Mouse (Mus musculus) mouse embryonic stem cell (cell line): ENCODE data around the gene Rbm24.

Experiments
- in situ Hi-C, 2 experiments: fragments of 300-500 bp; cut with MboI; formaldehyde crosslinking; loops; 1 replicate in 1 of 2; 3 replicates in 1 of 2; pipeline ENCODE4 v1.14.3; 2019 to 2020; ENCODE audit warnings: low sequenced_read_pairs in 2 of 2, low pct_unique_long_range_greater_than_20kb in 1 of 2, mixed read lengths in 1 of 2; ENCODE audit not compliant: unreplicated experiment in 1 of 2

Rbm24 gene

GRCm38 (mm10) chr13:46418141-46418601 is at the start of gene Rbm24:
Gene Rbm24 (plus strand): TSS chr13:46418434.
- in situ Hi-C loops = no loop called here

- in situ Hi-C loops = no loop called here
These were observed 45.4 kb upstream of the Rbm24 start for GRCm38 (mm10) chr13:46372884-46373283.

- in situ Hi-C loops = no loop called here
These were observed 42.9 kb upstream of the Rbm24 start for GRCm38 (mm10) chr13:46375371-46375770.

GRCm38 (mm10) chr13:46387396-46387795 is 30.8 kb upstream of the Rbm24 start:
- in situ Hi-C loops = no loop called here

- in situ Hi-C loops = no loop called here
These were observed 26.6 kb upstream of the Rbm24 start for GRCm38 (mm10) chr13:46391654-46392053.

DNA sequence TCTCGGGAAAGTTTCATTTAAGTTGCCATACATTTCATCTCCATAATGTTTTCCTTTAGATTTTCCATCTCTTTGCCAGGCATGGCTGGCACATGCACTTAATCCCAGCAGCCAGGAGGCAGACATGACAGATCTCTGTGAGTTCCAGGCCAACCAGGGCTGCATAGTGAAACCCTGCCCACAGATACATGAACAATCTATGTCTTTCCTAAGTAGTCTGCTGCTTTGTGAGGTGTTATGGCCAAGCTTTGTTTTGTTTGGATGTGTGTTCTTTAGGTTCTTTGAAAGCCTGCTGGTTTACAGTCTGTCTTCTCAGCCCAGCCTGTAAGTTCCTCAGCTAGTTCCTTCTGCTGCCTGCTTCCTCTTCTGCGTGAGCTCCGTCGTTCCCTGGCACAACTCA is 25.3 kb upstream of the Rbm24 start:
- in situ Hi-C loops = no loop called here

DNA sequence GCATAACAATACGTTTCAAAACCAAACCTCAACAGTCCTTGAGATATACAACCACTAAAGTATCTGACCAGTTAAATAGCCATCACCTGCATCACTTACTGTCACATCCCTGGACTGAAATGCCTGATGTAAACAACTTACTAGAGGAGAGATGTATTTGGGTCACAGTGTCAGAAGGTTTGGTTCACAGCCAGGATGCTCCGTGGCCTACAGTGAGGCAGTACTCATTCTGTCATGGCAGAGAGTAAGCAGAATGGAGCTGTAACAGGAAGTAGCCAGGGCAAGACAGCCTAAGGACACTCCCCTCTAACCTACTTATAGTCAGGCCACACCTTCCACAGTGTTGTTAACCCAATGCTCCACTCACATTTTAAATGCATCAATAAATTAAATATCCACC is 24.3 kb upstream of the Rbm24 start:
- in situ Hi-C loops = no loop called here

DNA sequence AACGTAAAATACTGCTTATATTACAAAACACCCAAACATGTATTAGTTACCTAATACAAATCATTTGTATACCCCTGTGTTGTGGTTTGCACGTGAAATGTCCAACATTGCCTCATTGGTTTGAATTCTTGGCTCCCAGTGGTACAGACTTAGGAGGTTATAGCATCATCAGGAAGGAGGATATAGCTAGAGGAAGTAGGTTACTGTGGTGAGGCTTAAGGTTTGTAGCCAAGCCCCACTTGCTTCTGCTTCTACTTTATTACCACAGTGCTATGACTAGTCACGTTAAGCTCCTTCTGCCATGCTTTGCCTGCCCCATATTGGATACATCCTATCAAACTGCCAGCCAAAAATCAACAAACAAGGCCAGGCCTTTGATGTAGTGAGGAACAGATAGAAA is 21.0 kb upstream of the Rbm24 start:
- in situ Hi-C loops = no loop called here

DNA sequence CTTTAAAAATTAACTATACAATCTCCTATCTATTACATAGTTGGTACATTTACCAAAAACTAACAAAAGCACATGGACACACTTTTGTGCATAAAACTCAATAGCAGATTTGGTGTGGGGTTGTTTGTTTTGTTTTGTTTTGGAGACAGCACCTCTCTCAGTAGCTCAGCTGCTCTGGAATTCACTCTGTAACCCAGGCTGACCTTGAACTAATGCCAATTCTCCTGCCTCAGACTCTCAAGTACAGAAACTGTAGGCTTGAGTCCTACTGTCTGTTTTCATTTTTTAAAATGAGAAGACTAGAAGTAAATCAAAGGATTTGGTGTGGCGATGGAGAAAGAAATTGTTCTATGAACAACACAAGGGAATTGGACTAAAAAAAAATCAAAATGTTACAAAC is 11.1 kb upstream of the Rbm24 start:
- in situ Hi-C loops = no loop called here

DNA sequence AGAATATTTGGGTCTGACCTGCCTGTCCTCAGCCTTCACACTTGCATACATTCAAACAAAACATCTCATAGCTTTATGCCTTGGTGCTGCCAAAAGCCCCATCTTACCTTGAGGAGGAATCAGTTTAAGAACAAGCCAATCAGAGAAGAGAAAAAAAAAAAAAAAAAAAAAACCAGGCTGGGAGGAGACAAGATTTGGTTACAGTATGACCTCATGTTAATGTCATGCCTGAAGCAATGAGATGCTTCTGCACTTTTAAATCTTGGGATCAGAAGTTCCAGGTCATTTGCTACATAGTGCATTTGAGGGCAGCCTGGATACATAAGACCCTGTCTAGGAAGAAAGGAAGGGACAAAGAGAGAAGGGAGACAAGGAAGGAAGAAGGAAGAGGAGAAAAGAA is 6.0 kb upstream of the Rbm24 start:
- in situ Hi-C loops = no loop called here

GRCm38 (mm10) chr13:46413588-46413987 is 4.6 kb upstream of the Rbm24 start:
- in situ Hi-C loops = no loop called here

GRCm38 (mm10) chr13:46414050-46414449 is 4.2 kb upstream of the Rbm24 start:
- in situ Hi-C loops = no loop called here

GRCm38 (mm10) chr13:46416021-46416420 is 2.2 kb upstream of the Rbm24 start:
- in situ Hi-C loops = no loop called here

GRCm38 (mm10) chr13:46417594-46417993 is 640 bp upstream of the Rbm24 start:
- in situ Hi-C loops = no loop called here

- in situ Hi-C loops = no loop called here
These were observed 704 bp downstream of the Rbm24 start for GRCm38 (mm10) chr13:46418731-46419545.

- in situ Hi-C loops = no loop called here
These were observed 1.4 kb downstream of the Rbm24 start for GRCm38 (mm10) chr13:46419648-46420047.

DNA sequence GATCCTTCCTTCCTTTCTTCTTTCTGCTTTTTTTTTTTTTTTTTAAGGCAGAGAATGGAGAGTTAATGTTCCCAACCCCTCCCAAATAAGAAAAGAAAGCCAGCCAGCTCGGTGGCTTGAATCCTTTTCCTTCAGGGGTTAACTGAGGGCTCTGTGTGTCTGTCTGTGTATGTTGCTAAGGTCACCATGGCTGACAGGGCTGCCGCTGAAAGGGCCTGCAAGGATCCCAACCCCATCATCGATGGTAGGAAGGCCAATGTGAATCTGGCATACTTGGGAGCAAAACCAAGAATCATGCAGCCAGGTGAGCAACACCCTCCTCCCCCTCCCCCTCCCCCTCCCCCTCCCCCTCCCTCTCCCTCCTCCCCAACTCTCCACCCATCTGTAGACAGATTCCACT is 1.9 kb downstream of the Rbm24 start:
- in situ Hi-C loops = no loop called here

DNA sequence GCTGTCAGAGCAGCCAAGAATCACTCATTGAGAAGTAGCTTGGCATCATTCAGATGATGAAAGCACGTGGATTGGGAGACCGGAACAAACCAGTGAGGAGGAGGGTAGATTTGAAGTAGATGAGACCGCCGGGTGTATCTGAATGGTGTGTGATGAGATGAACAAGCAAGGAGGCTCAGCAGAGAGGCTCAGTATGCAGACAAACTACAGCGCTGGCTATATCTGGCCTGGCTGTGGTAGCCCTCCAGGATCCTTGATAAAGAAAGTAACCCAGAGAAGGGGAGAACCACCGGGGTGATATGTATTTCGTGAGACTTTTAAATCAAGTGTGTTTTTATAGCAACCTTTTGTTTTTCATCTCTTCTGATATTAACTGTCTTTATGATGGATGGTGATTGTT is 5.6 kb downstream of the Rbm24 start:
- in situ Hi-C loops = no loop called here

- in situ Hi-C loops = no loop called here
These were observed 6.1 kb downstream of the Rbm24 start for GRCm38 (mm10) chr13:46424376-46424775.

GRCm38 (mm10) chr13:46426651-46427269 is 8.5 kb downstream of the Rbm24 start:
- in situ Hi-C loops = no loop called here
